Mouse (Mus musculus) liver, embryonic 15.5 days (tissue): ENCODE results near the gene Cycs. TPM values are rescaled to one million over a fixed set of nuclear protein-coding genes. Genes with fewer than 3 reads are reported as not detected.

Source experiments
- ATAC-seq: fragments of 200-750 bp; cut with Nextera tagmentation; 2 replicates; pipeline ENCODE4 v1.8.0; 2017; ENCODE audit warnings: moderate number of reproducible peaks, mild to moderate bottlenecking, moderate library complexity; ENCODE audit not compliant: insufficient read depth
- H3K27ac ChIP-seq: fragments of 300-500 bp; sonication (generic); replicated peaks from 2 replicates; pipeline ENCODE4 v1.5.1; 2015; ENCODE audit warnings: mild to moderate bottlenecking, inconsistent platforms
- H3K27me3 ChIP-seq: fragments of 300-500 bp; sonication (generic); 2 replicates; pipeline ENCODE4 v1.6.1; 2015; ENCODE audit warnings: mild to moderate bottlenecking, inconsistent platforms
- H3K36me3 ChIP-seq: fragments of 300-500 bp; sonication (generic); replicated peaks from 2 replicates; pipeline ENCODE4 v1.6.1; 2015; ENCODE audit warnings: moderate library complexity, mild to moderate bottlenecking, inconsistent platforms
- H3K4me1 ChIP-seq: fragments of 300-500 bp; sonication (generic); replicated peaks from 2 replicates; pipeline ENCODE4 v1.6.1; 2015; ENCODE audit warnings: inconsistent platforms
- H3K4me2 ChIP-seq: fragments of 300-500 bp; sonication (generic); 2 replicates; pipeline ENCODE4 v1.6.1; 2015; ENCODE audit warnings: moderate library complexity, mild to moderate bottlenecking, inconsistent platforms
- H3K4me3 ChIP-seq: fragments of 300-500 bp; sonication (generic); replicated peaks from 2 replicates; pipeline ENCODE4 v1.5.1; 2015; ENCODE audit warnings: mild to moderate bottlenecking, inconsistent platforms
- H3K9ac ChIP-seq: fragments of 300-500 bp; sonication (generic); 2 replicates; pipeline ENCODE4 v1.6.1; 2015; ENCODE audit warnings: moderate library complexity, mild to moderate bottlenecking, inconsistent platforms
- H3K9me3 ChIP-seq: fragments of 300-500 bp; sonication (generic); replicated peaks from 2 replicates; pipeline ENCODE4 v1.6.1; 2016; ENCODE audit warnings: inconsistent platforms
- WGBS: fragments of 180-500 bp; shearing (Covaris S2); methylation state at CpG from one replicate; pipeline ENCODE4 v1.1.7; 2015; ENCODE audit warnings: mixed read lengths; ENCODE audit not compliant: insufficient replicate concordance; 5-methylcytosine and 5-hydroxymethylcytosine counted together
- microRNA-seq: library from miRNA; unstranded; fragments of <30 nt; microRNA quantifications from one replicate; pipeline ENCODE4, GENCODE M21; 2016
- polyA plus RNA-seq: library from polyadenylated mRNA; unstranded; fragments of >200 nt; fragmentation: Nextera tagmentation; extraction: Ambion mirVana; gene quantifications from 2 replicates; pipeline ENCODE4 v1.2.1, GENCODE M21; 2015

Cycs gene
- polyA plus RNA-seq, 1 experiment from 2014 or later = 36.2 TPM

DNA sequence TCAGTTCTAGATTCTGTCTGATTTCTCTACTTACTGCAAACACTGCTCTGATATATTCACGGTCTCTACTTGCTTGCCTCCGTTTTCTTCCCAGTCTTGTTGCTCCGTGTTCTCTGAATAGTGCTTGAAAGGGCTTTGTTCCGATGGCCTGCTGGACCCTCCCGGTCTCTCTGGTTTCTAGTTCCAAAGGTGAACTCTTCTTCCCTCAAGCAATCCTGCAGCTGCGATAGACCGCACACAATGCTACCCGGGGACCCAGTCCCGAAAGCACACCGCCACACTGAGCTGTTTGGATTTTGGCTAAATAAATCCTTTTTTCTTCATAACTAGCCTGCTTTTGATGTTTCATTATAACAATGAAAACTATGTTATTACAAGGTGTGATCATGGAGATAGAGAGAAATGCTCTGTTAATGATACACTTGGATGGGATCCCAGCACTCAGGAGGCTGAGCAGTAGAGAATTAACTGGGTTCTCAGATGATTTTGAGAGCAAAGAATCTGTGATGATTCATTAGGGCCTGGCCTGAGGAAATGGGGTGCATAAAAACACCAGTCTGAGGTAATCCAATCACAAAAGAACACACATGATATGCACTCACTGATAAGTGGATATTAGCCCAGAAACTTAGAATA is 42.0 kb downstream of the Cycs start:
- Histone ChIP-seq H3K36me3 (no peaks in the 10 kb centered on the region), H3K4me2 (no peak overlapping the region), H3K9ac (no peak overlapping the region), H3K4me1 (no peaks in the 10 kb centered on the region), H3K4me3 (no peak overlapping the region), H3K27me3 (0 out of 2 replicates have a peak, but pooled peaks cover 4% of the 10 kb centered on the region), H3K27ac (no peak overlapping the region), H3K9me3 (no peaks in the 10 kb centered on the region)
- 87% methylated on average over 10 of the region's 10 CpGs for WGBS
- no peak for ATAC-seq

DNA sequence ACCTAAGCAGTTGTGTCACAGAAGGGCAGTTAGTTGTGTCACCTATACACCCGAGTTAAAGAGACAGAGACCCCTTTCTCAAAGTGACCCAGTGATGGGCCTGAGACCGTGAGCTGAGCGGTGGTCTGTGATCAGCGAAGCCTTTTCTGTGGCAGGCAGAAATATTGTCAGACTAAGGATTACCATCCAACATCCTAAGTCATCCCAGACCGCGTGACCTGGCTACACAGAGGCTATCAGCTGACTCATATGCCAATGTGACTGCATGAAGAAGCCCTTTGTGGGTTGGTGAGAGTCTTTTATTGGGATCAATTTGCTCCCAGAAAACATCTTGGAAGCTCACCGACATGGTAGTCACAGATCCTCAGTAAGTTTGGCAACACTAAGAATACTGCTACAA is 43.6 kb downstream of the Cycs start:
- H3K4me3 ChIP-seq = no peak overlapping the region
- WGBS = 78% methylated on average over 7 of the region's 7 CpGs
- H3K4me2 ChIP-seq = no peak overlapping the region
- H3K4me1 ChIP-seq = no peaks in the 10 kb centered on the region
- no peaks in the 10 kb centered on the region for H3K9me3 ChIP-seq
- H3K27ac ChIP-seq = no peak overlapping the region
- H3K36me3 ChIP-seq = no peaks in the 10 kb centered on the region
- 0 out of 2 replicates have a peak, but pooled peaks cover 4% of the 10 kb centered on the region for H3K27me3 ChIP-seq
- no peak for ATAC-seq
- no peak overlapping the region for H3K9ac ChIP-seq

DNA sequence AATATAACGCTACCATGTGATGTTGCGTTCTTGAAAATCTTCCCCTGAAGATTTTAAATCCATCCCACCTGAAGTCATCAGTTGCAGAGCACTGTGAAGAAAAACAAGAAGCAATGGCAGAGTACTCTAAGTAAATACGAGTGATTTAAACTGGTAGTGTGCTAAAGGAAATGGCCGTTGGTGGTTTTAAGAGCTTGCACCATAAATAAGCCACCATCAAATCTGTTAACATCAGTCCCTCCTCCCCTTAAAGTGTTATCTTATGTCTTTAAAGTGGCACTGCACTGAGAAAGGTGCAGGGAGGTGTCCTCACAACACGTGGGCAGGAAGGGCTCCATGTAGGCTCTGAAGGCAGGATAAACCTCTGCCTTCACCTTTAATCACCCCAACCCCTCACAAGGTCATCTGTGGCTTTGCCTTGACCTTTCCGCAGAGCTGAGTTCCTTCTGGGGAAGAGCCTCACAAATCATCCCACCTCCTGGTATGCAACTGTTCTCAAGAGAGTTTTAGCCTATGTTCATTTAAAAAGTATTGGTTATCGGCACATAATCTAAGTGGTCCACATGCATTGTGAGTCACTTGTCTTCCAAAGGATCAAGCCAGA is 44.7 kb downstream of the Cycs start:
- no peak overlapping the region for H3K9ac ChIP-seq
- no peak overlapping the region for H3K27ac ChIP-seq
- H3K36me3 ChIP-seq = no peaks in the 10 kb centered on the region
- H3K27me3 ChIP-seq = no peaks in the 10 kb centered on the region
- ATAC-seq = no peak
- H3K4me1 ChIP-seq = no peaks in the 10 kb centered on the region
- H3K9me3 ChIP-seq = no peaks in the 10 kb centered on the region
- no peak overlapping the region for H3K4me2 ChIP-seq
- no peak overlapping the region for H3K4me3 ChIP-seq
- 40% methylated on average over 7 of the region's 7 CpGs for WGBS

DNA sequence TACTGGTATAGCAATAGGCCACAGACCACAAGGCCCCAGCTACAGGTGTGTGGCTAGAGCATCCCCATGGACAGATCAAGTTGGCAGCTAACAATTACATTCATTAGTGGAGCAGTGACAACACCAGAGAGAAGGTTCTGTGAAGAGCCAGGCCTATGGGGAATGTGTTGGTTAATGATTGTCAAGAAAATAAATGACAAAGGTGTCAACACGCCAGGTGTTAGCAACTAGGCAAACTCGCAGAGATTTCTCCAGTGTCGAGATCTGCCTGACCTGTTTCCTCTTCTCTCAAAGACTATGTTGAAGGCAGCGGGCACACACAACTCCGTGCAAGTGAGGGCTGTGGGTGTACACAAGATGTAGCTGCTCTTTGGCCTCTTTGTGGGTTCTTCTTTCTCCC is 46.2 kb downstream of the Cycs start:
- no peaks in the 10 kb centered on the region for H3K36me3 ChIP-seq
- H3K9ac ChIP-seq = no peak overlapping the region
- H3K27me3 ChIP-seq = no peaks in the 10 kb centered on the region
- 54% methylated on average over 5 of the region's 5 CpGs for WGBS
- no peaks in the 10 kb centered on the region for H3K4me1 ChIP-seq
- H3K4me2 ChIP-seq = no peak overlapping the region
- H3K27ac ChIP-seq = no peak overlapping the region
- no peak overlapping the region for H3K4me3 ChIP-seq
- no peak for ATAC-seq
- H3K9me3 ChIP-seq = no peaks in the 10 kb centered on the region

DNA sequence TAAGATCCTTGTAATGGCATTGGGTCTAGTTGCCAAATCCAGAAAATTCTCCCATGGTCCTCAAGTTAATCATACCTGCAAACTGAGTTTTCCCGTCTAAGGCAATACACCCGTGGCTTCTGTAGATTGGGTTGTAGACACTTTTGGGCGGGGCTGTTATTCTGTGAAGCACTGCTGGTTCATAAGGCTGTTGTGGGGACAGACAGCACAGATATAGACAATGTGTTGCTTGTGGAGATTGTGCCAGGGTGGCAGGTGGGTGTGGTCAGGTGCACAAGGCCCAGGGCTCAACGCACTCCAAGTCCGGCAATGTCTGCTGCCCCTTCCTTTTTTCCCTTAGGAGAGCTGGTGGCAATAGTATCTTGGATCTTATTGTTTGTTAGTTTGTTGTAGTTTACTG is 48.0 kb downstream of the Cycs start:
- Histone ChIP-seq H3K36me3 (no peaks in the 10 kb centered on the region), H3K4me1 (no peaks in the 10 kb centered on the region), H3K27ac (no peak overlapping the region), H3K27me3 (no peaks in the 10 kb centered on the region), H3K9me3 (no peaks in the 10 kb centered on the region), H3K9ac (no peak overlapping the region), H3K4me2 (no peak overlapping the region), H3K4me3 (no peak overlapping the region)
- no peak for ATAC-seq
- WGBS = 36% methylated on average over 5 of the region's 5 CpGs

Small RNA genes within 50 kb of the gene (microRNA-seq; reads per million reads assigned to microRNA genes)
- gene Mir6371 = not detected

Other genes with a start within 250 kb of the Cycs start
- gene Osbpl3, start 110.3 kb downstream of the Cycs start, polyA plus RNA-seq = 0.64 and 0.74 TPM in 2 replicates
- 0.14 and 0.30 TPM in 2 replicates for gene 4921507P07Rik, start 30.1 kb upstream of the Cycs start, polyA plus RNA-seq
- not detected in 2 replicates for gene Npvf, start 87.9 kb upstream of the Cycs start, polyA plus RNA-seq